Mouse (Mus musculus): ENCODE results near the gene Gm49711. TPM values are rescaled to one million over a fixed set of nuclear protein-coding genes. Genes with fewer than 3 reads are reported as not detected.

Gm49711 gene
- polyA plus RNA-seq, 1 experiment, result not detected

DNA sequence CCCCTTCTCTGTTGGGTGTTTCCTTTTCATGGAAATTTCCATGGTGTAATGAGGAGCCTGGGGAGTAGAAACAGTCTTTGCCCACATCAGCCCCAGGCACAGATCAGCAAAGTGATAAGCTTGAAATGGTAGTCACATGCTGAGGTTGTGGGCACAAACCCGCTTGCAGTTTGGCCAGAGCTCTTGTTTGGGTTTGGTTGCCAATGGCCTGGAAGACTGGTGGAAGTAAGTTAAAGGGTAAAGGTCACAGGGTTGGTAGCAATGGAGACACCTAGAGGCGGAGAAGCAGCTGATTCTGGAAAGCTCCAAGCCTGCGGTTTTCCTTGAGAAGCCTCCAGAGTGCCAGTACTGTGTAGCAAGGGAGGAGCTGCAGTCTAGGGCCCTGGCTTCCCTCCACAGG lies 47.5 kb downstream of the Gm49711 start:
- Histone ChIP-seq H3K36me3 (ENCODE audit: control insufficient read depth, insufficient read depth, low read length, poor library complexity, severe bottlenecking) (no peaks in the 10 kb centered on the region), H3K9ac (ENCODE audit: low read depth, poor library complexity, severe bottlenecking) (no peak overlapping the region), H3K27me3 (ENCODE audit: control insufficient read depth, insufficient read depth, low read length, poor library complexity, severe bottlenecking) (no peaks in the 10 kb centered on the region), H3K4me3 (ENCODE audit: low read depth, low read length) (no peak overlapping the region), H3K4me1 (ENCODE audit: control insufficient read depth, insufficient read depth, low read length) (no peaks in the 10 kb centered on the region), H3K9me3 (replicated peaks; ENCODE audit: control insufficient read depth, insufficient read depth, low read length, poor library complexity, severe bottlenecking) (no peaks in the 10 kb centered on the region), H3K27ac (ENCODE audit: insufficient read depth, low read length) (no peak overlapping the region)
- TF ChIP-seq CTCF (IDR thresholded peaks at IDR 0.05; ENCODE audit: low read depth, low read length) (no peak), POLR2A (IDR thresholded peaks at IDR 0.05; ENCODE audit: insufficient read depth, low read length) (no peak), EP300 (IDR thresholded peaks at IDR 0.05; ENCODE audit: insufficient read depth, low read depth, low read length) (no peak)

DNA sequence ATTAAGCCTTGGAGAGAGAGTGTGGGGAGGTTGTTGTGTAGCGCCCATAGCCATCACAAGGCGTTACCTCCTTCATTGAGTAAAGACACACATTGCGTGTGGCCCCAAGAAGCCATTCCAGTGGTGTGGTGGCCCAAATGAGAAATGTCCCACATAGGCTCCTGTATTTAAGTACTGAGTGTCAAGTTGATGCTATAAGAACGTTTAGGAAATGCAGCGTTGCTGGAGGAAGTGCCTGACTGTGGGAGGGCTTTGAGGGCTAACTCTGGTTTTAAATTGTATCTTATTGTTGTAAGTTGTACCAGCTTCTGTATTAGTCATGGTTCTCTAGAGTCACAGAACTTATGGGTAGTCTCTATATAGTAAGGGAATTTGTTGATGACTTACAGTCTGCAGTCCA lies 49.2 kb downstream of the Gm49711 start:
- H3K27ac ChIP-seq (ENCODE audit: insufficient read depth, low read length), result no peak overlapping the region
- TF ChIP-seq EP300 (IDR thresholded peaks at IDR 0.05; ENCODE audit: insufficient read depth, low read depth, low read length) (no peak), CTCF (IDR thresholded peaks at IDR 0.05; ENCODE audit: low read depth, low read length) (no peak), POLR2A (IDR thresholded peaks at IDR 0.05; ENCODE audit: insufficient read depth, low read length) (no peak)
- no peaks in the 10 kb centered on the region for H3K27me3 ChIP-seq (ENCODE audit: control insufficient read depth, insufficient read depth, low read length, poor library complexity, severe bottlenecking)
- no peaks in the 10 kb centered on the region for H3K9me3 ChIP-seq (replicated peaks; ENCODE audit: control insufficient read depth, insufficient read depth, low read length, poor library complexity, severe bottlenecking)
- no peaks in the 10 kb centered on the region for H3K4me1 ChIP-seq (ENCODE audit: control insufficient read depth, insufficient read depth, low read length)
- no peak overlapping the region for H3K4me3 ChIP-seq (ENCODE audit: low read depth, low read length)
- no peak overlapping the region for H3K9ac ChIP-seq (ENCODE audit: low read depth, poor library complexity, severe bottlenecking)
- no peaks in the 10 kb centered on the region for H3K36me3 ChIP-seq (ENCODE audit: control insufficient read depth, insufficient read depth, low read length, poor library complexity, severe bottlenecking)

DNA sequence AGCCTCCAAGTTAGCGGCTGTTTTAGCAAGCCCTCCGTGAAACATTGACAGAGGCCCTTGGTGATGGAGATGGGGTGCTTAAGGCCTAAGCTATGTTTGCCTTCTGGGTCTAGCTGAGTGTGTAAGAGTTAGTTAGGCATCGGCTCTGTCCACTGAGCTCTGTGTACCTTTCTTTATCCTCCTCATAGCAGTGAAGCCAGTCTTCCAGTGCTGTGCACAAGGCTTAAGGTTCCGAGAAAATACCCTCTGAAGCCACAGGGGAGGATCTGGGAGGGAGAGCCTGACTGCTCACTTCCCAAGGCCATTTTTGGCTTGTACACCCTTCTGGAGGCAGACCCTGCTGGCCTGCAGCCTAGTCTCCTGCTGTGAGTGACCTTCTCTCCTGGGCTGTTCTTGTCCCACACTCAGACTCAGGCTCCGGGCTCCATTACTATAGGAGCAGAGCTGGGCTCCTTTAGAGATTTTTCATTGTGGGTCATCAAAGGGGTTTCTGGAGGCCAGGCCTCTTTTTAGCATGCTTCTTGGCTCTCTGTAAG lies 56.7 kb downstream of the Gm49711 start:
- peaks cover 4% of the 10 kb centered on the region for H3K4me1 ChIP-seq (ENCODE audit: control insufficient read depth, insufficient read depth, low read length)
- no peaks in the 10 kb centered on the region for H3K36me3 ChIP-seq (ENCODE audit: control insufficient read depth, insufficient read depth, low read length, poor library complexity, severe bottlenecking)
- H3K27me3 ChIP-seq (ENCODE audit: control insufficient read depth, insufficient read depth, low read length, poor library complexity, severe bottlenecking), result no peaks in the 10 kb centered on the region
- H3K4me3 ChIP-seq (ENCODE audit: low read depth, low read length), result no peak overlapping the region
- no peak for TF ChIP-seq CTCF (IDR thresholded peaks at IDR 0.05; ENCODE audit: low read depth, low read length)
- no peak for TF ChIP-seq POLR2A (IDR thresholded peaks at IDR 0.05; ENCODE audit: insufficient read depth, low read length)
- TF ChIP-seq EP300 (IDR thresholded peaks at IDR 0.05; ENCODE audit: insufficient read depth, low read depth, low read length), result no peak
- H3K9ac ChIP-seq (ENCODE audit: low read depth, poor library complexity, severe bottlenecking), result no peak overlapping the region
- H3K27ac ChIP-seq (ENCODE audit: insufficient read depth, low read length), result no peak overlapping the region
- H3K9me3 ChIP-seq (replicated peaks; ENCODE audit: control insufficient read depth, insufficient read depth, low read length, poor library complexity, severe bottlenecking), result no peaks in the 10 kb centered on the region

DNA sequence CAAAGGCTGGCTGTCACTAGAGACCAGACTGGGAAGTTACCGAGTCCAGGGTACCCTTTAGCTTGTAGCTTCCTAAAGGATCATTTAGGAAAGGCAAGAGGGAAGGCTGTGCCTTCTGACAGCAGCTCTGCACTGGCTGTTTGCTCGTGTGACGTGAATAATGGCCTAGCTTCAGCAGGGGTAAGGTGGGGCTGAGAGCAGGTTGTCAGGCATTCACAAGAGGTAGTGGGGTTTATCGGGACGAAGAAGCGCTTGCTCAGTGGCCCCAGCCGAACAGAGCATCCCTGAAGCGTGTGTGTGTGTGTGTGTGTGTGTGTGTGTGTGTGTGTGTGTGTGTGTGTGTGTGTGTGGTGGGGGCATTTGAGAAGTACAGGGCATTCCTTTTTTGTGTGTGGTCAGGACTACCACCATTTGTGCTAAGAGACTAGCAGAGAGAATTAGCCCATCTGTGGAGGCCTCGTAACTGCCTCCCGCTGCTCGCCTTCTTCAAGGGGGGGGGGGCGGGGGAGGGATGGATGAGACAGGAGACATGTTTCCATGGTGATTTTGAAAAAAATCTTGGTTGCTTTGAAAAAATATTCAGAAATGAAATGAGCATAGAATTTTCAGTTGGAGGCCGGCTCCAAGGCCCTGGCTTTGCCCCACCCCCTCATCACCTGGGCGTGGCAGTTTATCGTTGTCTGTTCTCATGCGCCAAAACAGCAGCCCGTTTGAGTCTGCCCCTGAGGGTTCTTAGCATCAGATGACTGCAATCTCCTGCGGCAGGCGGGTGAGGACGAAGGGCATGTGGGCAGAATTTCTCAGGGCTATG lies 57.7 kb downstream of the Gm49711 start:
- no peak overlapping the region for H3K4me3 ChIP-seq (ENCODE audit: low read depth, low read length)
- H3K27ac ChIP-seq (ENCODE audit: insufficient read depth, low read length), result no peak overlapping the region
- TF ChIP-seq POLR2A (IDR thresholded peaks at IDR 0.05; ENCODE audit: insufficient read depth, low read length) (no peak), CTCF (IDR thresholded peaks at IDR 0.05; ENCODE audit: low read depth, low read length) (no peak), EP300 (IDR thresholded peaks at IDR 0.05; ENCODE audit: insufficient read depth, low read depth, low read length) (no peak)
- H3K4me1 ChIP-seq (ENCODE audit: control insufficient read depth, insufficient read depth, low read length), result peaks cover 4% of the 10 kb centered on the region
- H3K27me3 ChIP-seq (ENCODE audit: control insufficient read depth, insufficient read depth, low read length, poor library complexity, severe bottlenecking), result no peaks in the 10 kb centered on the region
- H3K36me3 ChIP-seq (ENCODE audit: control insufficient read depth, insufficient read depth, low read length, poor library complexity, severe bottlenecking), result no peaks in the 10 kb centered on the region
- H3K9me3 ChIP-seq (replicated peaks; ENCODE audit: control insufficient read depth, insufficient read depth, low read length, poor library complexity, severe bottlenecking), result no peaks in the 10 kb centered on the region
- no peak overlapping the region for H3K9ac ChIP-seq (ENCODE audit: low read depth, poor library complexity, severe bottlenecking)

DNA sequence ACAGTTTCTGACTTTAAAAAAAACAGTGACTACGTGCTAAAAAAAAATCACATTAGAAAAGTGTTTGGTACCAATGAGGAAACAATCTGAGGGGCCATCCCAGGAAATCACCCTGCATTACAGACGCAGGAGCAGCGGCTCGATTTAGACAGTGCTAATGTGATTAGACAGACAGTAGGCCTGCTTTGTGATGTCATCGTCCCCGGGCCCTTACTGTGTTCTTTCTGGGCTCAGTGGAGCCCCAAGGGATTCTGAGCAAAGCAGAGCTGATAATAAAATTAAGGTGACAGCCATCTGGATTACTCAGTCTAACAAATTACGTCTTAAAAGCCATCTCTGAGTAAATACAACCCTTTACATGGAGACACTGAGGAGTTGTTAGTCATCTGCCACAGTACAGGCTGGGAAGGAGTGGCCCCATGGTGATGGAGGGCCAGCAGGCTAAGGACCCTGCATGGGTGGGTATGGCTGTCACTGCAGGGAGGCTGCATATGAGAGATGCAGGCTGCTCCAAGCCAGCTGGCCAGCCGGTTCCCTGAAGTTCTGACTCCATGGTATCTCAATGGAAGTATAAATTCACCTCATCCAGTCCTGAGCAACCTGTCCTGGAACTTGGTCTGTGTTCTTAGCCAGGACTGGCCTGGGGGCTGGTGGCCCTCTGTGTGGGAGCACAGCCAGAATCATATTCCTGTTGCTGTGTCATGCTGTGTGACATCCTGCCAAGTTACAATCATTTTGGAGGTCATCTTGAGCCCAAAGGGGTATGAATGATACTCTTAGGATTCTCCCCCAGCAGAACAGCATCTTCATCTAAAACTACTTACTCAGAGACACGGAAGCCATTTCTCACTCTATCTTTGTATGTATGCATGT lies 59.5 kb downstream of the Gm49711 start:
- H3K4me3 ChIP-seq (ENCODE audit: low read depth, low read length), result no peak overlapping the region
- no peaks in the 10 kb centered on the region for H3K9me3 ChIP-seq (replicated peaks; ENCODE audit: control insufficient read depth, insufficient read depth, low read length, poor library complexity, severe bottlenecking)
- H3K9ac ChIP-seq (ENCODE audit: low read depth, poor library complexity, severe bottlenecking), result no peak overlapping the region
- H3K4me1 ChIP-seq (ENCODE audit: control insufficient read depth, insufficient read depth, low read length), result peaks cover 4% of the 10 kb centered on the region
- no peaks in the 10 kb centered on the region for H3K27me3 ChIP-seq (ENCODE audit: control insufficient read depth, insufficient read depth, low read length, poor library complexity, severe bottlenecking)
- no peak overlapping the region for H3K27ac ChIP-seq (ENCODE audit: insufficient read depth, low read length)
- TF ChIP-seq CTCF (IDR thresholded peaks at IDR 0.05; ENCODE audit: low read depth, low read length) (no peak), POLR2A (IDR thresholded peaks at IDR 0.05; ENCODE audit: insufficient read depth, low read length) (no peak), EP300 (IDR thresholded peaks at IDR 0.05; ENCODE audit: insufficient read depth, low read depth, low read length) (no peak)
- no peaks in the 10 kb centered on the region for H3K36me3 ChIP-seq (ENCODE audit: control insufficient read depth, insufficient read depth, low read length, poor library complexity, severe bottlenecking)
